Mouse (Mus musculus): ENCODE measurements around the gene Ldb3. TPM values are rescaled to one million over a fixed set of nuclear protein-coding genes. Genes with fewer than 3 reads are reported as not detected.
A peak's percentile ranks its signal among the peaks of the same experiment; 100 is the strongest.

Ldb3 gene
- total and polyA plus RNA-seq, 2 experiments from 2014 or later: 0.90 to 2.0 TPM

- Histone ChIP-seq H3K4me2 (ENCODE audit: low read depth) (peak overlapping the region; percentile 90), H3K9ac (peak overlapping the region; percentile 95), H3K36me3 (ENCODE audit: insufficient read depth) (no peaks in the 10 kb centered on the region), H3K27ac (ENCODE audit: low read depth, low read length) (peak overlapping the region; percentile 93), H3K9me3 (ENCODE audit: low read length) (no peaks in the 10 kb centered on the region), H3K4me3 (ENCODE audit: low read depth, low read length) (peak overlapping the region; percentile 81), H3K27me3 (ENCODE audit: insufficient read depth, low read length) (no peaks in the 10 kb centered on the region), H3K4me1 (ENCODE audit: insufficient read depth) (no peaks in the 10 kb centered on the region)
- no peak for TF ChIP-seq CTCF (IDR thresholded peaks at IDR 0.05; ENCODE audit: low read depth)
- peak; percentile 79 for DNase-seq
- ATAC-seq: peak; percentile 63
- WGBS: 1% methylated on average over 27 of the region's 27 CpGs
These were observed 40.0 kb downstream of the Ldb3 start for GRCm38 (mm10) chr14:34548391-34549001.

GRCm38 (mm10) chr14:34544545-34544944 lies 43.9 kb downstream of the Ldb3 start:
- no peak for TF ChIP-seq CTCF (IDR thresholded peaks at IDR 0.05; ENCODE audit: low read depth)
- Histone ChIP-seq H3K36me3 (ENCODE audit: insufficient read depth) (no peaks in the 10 kb centered on the region), H3K4me2 (ENCODE audit: low read depth) (no peak overlapping the region), H3K4me3 (ENCODE audit: low read depth, low read length) (no peak overlapping the region), H3K4me1 (ENCODE audit: insufficient read depth) (no peaks in the 10 kb centered on the region), H3K27ac (ENCODE audit: low read depth, low read length) (no peak overlapping the region), H3K27me3 (ENCODE audit: insufficient read depth, low read length) (no peaks in the 10 kb centered on the region), H3K9me3 (ENCODE audit: low read length) (no peaks in the 10 kb centered on the region), H3K9ac (no peak overlapping the region)
- 76% methylated on average over 2 of the region's 2 CpGs for WGBS
- DNase-seq: no peak
- ATAC-seq: no peak

GRCm38 (mm10) chr14:34544001-34544400 lies 44.5 kb downstream of the Ldb3 start:
- TF ChIP-seq CTCF (IDR thresholded peaks at IDR 0.05; ENCODE audit: low read depth): no peak
- no peaks in the 10 kb centered on the region for H3K4me1 ChIP-seq (ENCODE audit: insufficient read depth)
- no peaks in the 10 kb centered on the region for H3K36me3 ChIP-seq (ENCODE audit: insufficient read depth)
- 90% methylated on average over 6 of the region's 6 CpGs for WGBS
- DNase-seq: no peak
- no peak overlapping the region for H3K9ac ChIP-seq
- H3K4me2 ChIP-seq (ENCODE audit: low read depth): no peak overlapping the region
- no peak for ATAC-seq
- H3K27ac ChIP-seq (ENCODE audit: low read depth, low read length): no peak overlapping the region
- no peaks in the 10 kb centered on the region for H3K27me3 ChIP-seq (ENCODE audit: insufficient read depth, low read length)
- H3K4me3 ChIP-seq (ENCODE audit: low read depth, low read length): no peak overlapping the region
- no peaks in the 10 kb centered on the region for H3K9me3 ChIP-seq (ENCODE audit: low read length)

- DNase-seq: no peak
These were observed 44.9 kb downstream of the Ldb3 start for GRCm38 (mm10) chr14:34543596-34543995.

GRCm38 (mm10) chr14:34541896-34542295 lies 46.6 kb downstream of the Ldb3 start:
- Histone ChIP-seq H3K4me2 (ENCODE audit: low read depth) (no peak overlapping the region), H3K27ac (ENCODE audit: low read depth, low read length) (no peak overlapping the region), H3K4me1 (ENCODE audit: insufficient read depth) (no peaks in the 10 kb centered on the region), H3K27me3 (ENCODE audit: insufficient read depth, low read length) (no peaks in the 10 kb centered on the region), H3K4me3 (ENCODE audit: low read depth, low read length) (no peak overlapping the region), H3K9ac (no peak overlapping the region), H3K9me3 (ENCODE audit: low read length) (no peaks in the 10 kb centered on the region), H3K36me3 (ENCODE audit: insufficient read depth) (no peaks in the 10 kb centered on the region)
- no peak for ATAC-seq
- TF ChIP-seq CTCF (IDR thresholded peaks at IDR 0.05; ENCODE audit: low read depth): no peak
- 73% methylated on average over 5 of the region's 5 CpGs for WGBS
- DNase-seq: no peak

More at GRCm38 (mm10) chr14:34543596-34543995, 44.9 kb downstream of the Ldb3 start:
- H3K4me3 ChIP-seq (ENCODE audit: low read depth, low read length): no peak overlapping the region
- no peaks in the 10 kb centered on the region for H3K36me3 ChIP-seq (ENCODE audit: insufficient read depth)
- H3K4me1 ChIP-seq (ENCODE audit: insufficient read depth): no peaks in the 10 kb centered on the region
- WGBS: 66% methylated on average over 6 of the region's 6 CpGs
- TF ChIP-seq CTCF (IDR thresholded peaks at IDR 0.05; ENCODE audit: low read depth): no peak
- H3K9me3 ChIP-seq (ENCODE audit: low read length): no peaks in the 10 kb centered on the region
- no peaks in the 10 kb centered on the region for H3K27me3 ChIP-seq (ENCODE audit: insufficient read depth, low read length)
- H3K27ac ChIP-seq (ENCODE audit: low read depth, low read length): no peak overlapping the region
- no peak overlapping the region for H3K9ac ChIP-seq
- no peak for ATAC-seq
- H3K4me2 ChIP-seq (ENCODE audit: low read depth): no peak overlapping the region

GRCm38 (mm10) chr14:34540685-34541162 lies 47.8 kb downstream of the Ldb3 start:
- TF ChIP-seq CTCF (IDR thresholded peaks at IDR 0.05; ENCODE audit: low read depth): no peak
- WGBS: 15% methylated on average over 12 of the region's 17 CpGs
- Histone ChIP-seq H3K27me3 (ENCODE audit: insufficient read depth, low read length) (no peaks in the 10 kb centered on the region), H3K4me2 (ENCODE audit: low read depth) (no peak overlapping the region), H3K4me1 (ENCODE audit: insufficient read depth) (no peaks in the 10 kb centered on the region), H3K9me3 (ENCODE audit: low read length) (no peaks in the 10 kb centered on the region), H3K36me3 (ENCODE audit: insufficient read depth) (no peaks in the 10 kb centered on the region), H3K9ac (no peak overlapping the region), H3K4me3 (ENCODE audit: low read depth, low read length) (no peak overlapping the region), H3K27ac (ENCODE audit: low read depth, low read length) (no peak overlapping the region; the same call in 1 of the 2 replicates)
- ATAC-seq (peak; percentile 50; the same call in 1 of the 2 replicates), DNase-seq (no peak)

- no peak for DNase-seq
- Histone ChIP-seq H3K36me3 (ENCODE audit: insufficient read depth) (no peaks in the 10 kb centered on the region), H3K4me1 (ENCODE audit: insufficient read depth) (no peaks in the 10 kb centered on the region), H3K9ac (no peak overlapping the region), H3K9me3 (ENCODE audit: low read length) (no peaks in the 10 kb centered on the region), H3K4me2 (ENCODE audit: low read depth) (no peak overlapping the region), H3K4me3 (ENCODE audit: low read depth, low read length) (no peak overlapping the region), H3K27me3 (ENCODE audit: insufficient read depth, low read length) (no peaks in the 10 kb centered on the region), H3K27ac (ENCODE audit: low read depth, low read length) (no peak overlapping the region)
- ATAC-seq: no peak
- 74% methylated on average over 4 of the region's 4 CpGs for WGBS
- no peak for TF ChIP-seq CTCF (IDR thresholded peaks at IDR 0.05; ENCODE audit: low read depth)
These were observed 52.6 kb downstream of the Ldb3 start for GRCm38 (mm10) chr14:34535883-34536282.
